Mouse (Mus musculus): ENCODE data around the gene Sclt1.

GRCm38 (mm10) chr3:41582256-41582655, 160.1 kb downstream of the Sclt1 start:
- TF ChIP-seq CTCF (IDR thresholded peaks at IDR 0.05; ENCODE audit: control insufficient read depth, insufficient read depth, low read length) (no peak), POLR2A (IDR thresholded peaks at IDR 0.05; ENCODE audit: borderline replicate concordance, control insufficient read depth, low read depth, low read length) (no peak)
